Mouse (Mus musculus) hindbrain, embryonic 16.5 days (tissue): Measurements from ENCODE around the gene St7. TPM values are rescaled to one million over a fixed set of nuclear protein-coding genes. Genes with fewer than 3 reads are reported as not detected.

ENCODE experiments used
- ATAC-seq: fragments of 200-750 bp; cut with Nextera tagmentation; 2 replicates; pipeline ENCODE4 v1.8.0; 2017; ENCODE audit warnings: moderate TSS enrichment, moderate library complexity
- H3K27ac ChIP-seq: fragments of 300-500 bp; sonication (generic); 2 replicates; pipeline ENCODE4 v1.5.1; 2014; ENCODE audit warnings: low read depth, mild to moderate bottlenecking, control low read depth, low read length, moderate library complexity
- H3K27me3 ChIP-seq: fragments of 300-500 bp; sonication (generic); replicated peaks from 2 replicates; pipeline ENCODE4 v1.6.1; 2014; ENCODE audit warnings: low read length; ENCODE audit not compliant: control insufficient read depth, insufficient read depth
- H3K36me3 ChIP-seq: fragments of 300-500 bp; sonication (generic); 2 replicates; pipeline ENCODE4 v1.6.1; 2014; ENCODE audit warnings: mild to moderate bottlenecking, low read length, moderate library complexity, mixed read lengths; ENCODE audit not compliant: control insufficient read depth, insufficient read depth
- H3K4me1 ChIP-seq: fragments of 300-500 bp; sonication (generic); 2 replicates; pipeline ENCODE4 v1.6.1; 2014; ENCODE audit warnings: low read depth, low read length; ENCODE audit not compliant: control insufficient read depth, insufficient read depth
- H3K4me2 ChIP-seq: fragments of 300-500 bp; sonication (generic); 2 replicates; pipeline ENCODE4 v1.6.1; 2014; ENCODE audit warnings: mild to moderate bottlenecking, low read length, control low read depth, moderate library complexity
- H3K4me3 ChIP-seq: fragments of 300-500 bp; sonication (generic); 2 replicates; pipeline ENCODE4 v1.5.1; 2014; ENCODE audit warnings: mild to moderate bottlenecking, low read length, control low read depth, moderate library complexity
- H3K9ac ChIP-seq: fragments of 300-500 bp; sonication (generic); 2 replicates; pipeline ENCODE4 v1.6.1; 2014; ENCODE audit warnings: low read depth, mild to moderate bottlenecking, control low read depth, low read length, moderate library complexity
- H3K9me3 ChIP-seq: fragments of 300-500 bp; sonication (generic); 2 replicates; pipeline ENCODE4 v1.6.1; 2014; ENCODE audit warnings: mild to moderate bottlenecking, low read length, moderate library complexity; ENCODE audit not compliant: control insufficient read depth
- WGBS: fragments of 180-500 bp; shearing (Covaris S2); extraction: QIAGEN DNeasy Blood & Tissue Kit; methylation state at CpG from one replicate; pipeline ENCODE4 v1.1.7; 2014; 5-methylcytosine and 5-hydroxymethylcytosine counted together
- polyA plus RNA-seq: library from polyadenylated mRNA; unstranded; fragments of >200 nt; fragmentation: Nextera tagmentation; extraction: Ambion mirVana; gene quantifications from 2 replicates; pipeline ENCODE4 v1.2.1, GENCODE M21; 2015

Gene St7
- polyA plus RNA-seq, 1 experiment from 2014 or later = 50.8 TPM

DNA sequence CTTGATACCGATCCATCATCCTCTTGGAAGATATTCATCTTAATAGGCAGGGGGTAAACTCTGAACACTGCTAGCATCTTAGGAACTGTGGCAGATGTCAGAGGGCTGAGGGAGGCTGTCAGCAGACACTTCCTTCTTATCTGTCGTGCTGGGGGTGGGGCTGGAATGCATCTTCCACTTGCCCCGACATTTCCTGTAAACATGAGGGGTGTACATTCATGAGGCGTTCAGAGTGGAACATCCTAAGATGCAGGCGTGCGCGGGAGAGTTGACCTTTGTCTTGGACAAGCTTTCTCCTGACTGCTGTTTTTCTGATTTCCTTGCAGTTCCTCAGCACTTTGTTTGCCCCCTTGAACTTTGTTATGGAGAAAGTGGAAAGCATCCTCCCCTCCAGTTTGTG is 249.6 kb downstream of the St7 start:
- ATAC-seq = no peak
- Histone ChIP-seq H3K9ac (no peak overlapping the region), H3K9me3 (no peaks in the 10 kb centered on the region), H3K4me1 (no peaks in the 10 kb centered on the region), H3K27ac (no peak overlapping the region), H3K36me3 (0 out of 2 replicates have a peak, but pooled peaks cover 9% of the 10 kb centered on the region), H3K27me3 (no peaks in the 10 kb centered on the region), H3K4me2 (no peak overlapping the region), H3K4me3 (no peak overlapping the region)
- 53% methylated on average over 7 of the region's 7 CpGs for WGBS

- no peak overlapping the region for H3K9ac ChIP-seq
- H3K9me3 ChIP-seq = no peaks in the 10 kb centered on the region
- no peak overlapping the region for H3K27ac ChIP-seq
- 77% methylated on average over 9 of the region's 9 CpGs for WGBS
- no peaks in the 10 kb centered on the region for H3K27me3 ChIP-seq
- ATAC-seq = no peak
- H3K4me2 ChIP-seq = no peak overlapping the region
- H3K4me3 ChIP-seq = no peak overlapping the region
- H3K36me3 ChIP-seq = 0 out of 2 replicates have a peak, but pooled peaks cover 9% of the 10 kb centered on the region
- H3K4me1 ChIP-seq = no peaks in the 10 kb centered on the region
Observed at GRCm38 (mm10) chr6:17943877-17944617, 251.3 kb downstream of the St7 start.

GRCm38 (mm10) chr6:17946456-17946855 is 253.7 kb downstream of the St7 start:
- Histone ChIP-seq H3K4me3 (no peak overlapping the region), H3K36me3 (0 out of 2 replicates have a peak, but pooled peaks cover 5% of the 10 kb centered on the region), H3K27ac (no peak overlapping the region), H3K9ac (no peak overlapping the region), H3K4me1 (no peaks in the 10 kb centered on the region), H3K9me3 (no peaks in the 10 kb centered on the region), H3K27me3 (no peaks in the 10 kb centered on the region), H3K4me2 (no peak overlapping the region)
- ATAC-seq = no peak
- WGBS = 74% methylated on average over 5 of the region's 5 CpGs

GRCm38 (mm10) chr6:17947130-17947831 is 254.5 kb downstream of the St7 start:
- WGBS = 83% methylated on average over 11 of the region's 11 CpGs
- H3K4me3 ChIP-seq = no peak overlapping the region
- H3K4me2 ChIP-seq = no peak overlapping the region
- no peak overlapping the region for H3K9ac ChIP-seq
- H3K27me3 ChIP-seq = no peaks in the 10 kb centered on the region
- no peaks in the 10 kb centered on the region for H3K4me1 ChIP-seq
- ATAC-seq = no peak
- H3K27ac ChIP-seq = no peak overlapping the region
- H3K9me3 ChIP-seq = no peaks in the 10 kb centered on the region
- H3K36me3 ChIP-seq = 0 out of 2 replicates have a peak, but pooled peaks cover 5% of the 10 kb centered on the region

DNA sequence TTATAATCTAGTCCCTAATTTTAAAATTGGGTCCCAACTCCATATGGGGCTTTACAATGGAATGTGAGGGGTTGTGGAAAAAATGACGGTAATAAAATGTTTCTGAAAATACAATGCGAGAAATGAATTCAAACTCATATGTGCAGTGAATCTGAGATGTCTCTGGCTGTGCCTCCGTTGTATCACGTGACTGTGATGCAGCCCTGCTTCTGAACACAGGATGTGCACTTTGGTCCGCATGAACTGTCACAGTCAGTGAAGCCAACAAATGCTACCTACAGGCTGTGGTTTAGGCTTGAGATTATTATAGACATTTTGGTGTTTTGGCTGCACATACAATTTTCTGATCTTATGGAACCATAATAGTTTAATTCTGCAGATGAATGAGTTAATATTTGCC is 256.4 kb downstream of the St7 start:
- no peak for ATAC-seq
- Histone ChIP-seq H3K4me2 (no peak overlapping the region), H3K27me3 (no peaks in the 10 kb centered on the region), H3K4me1 (no peaks in the 10 kb centered on the region), H3K9ac (no peak overlapping the region), H3K36me3 (no peaks in the 10 kb centered on the region), H3K4me3 (no peak overlapping the region), H3K27ac (no peak overlapping the region), H3K9me3 (no peaks in the 10 kb centered on the region)
- 85% methylated on average over 5 of the region's 5 CpGs for WGBS

GRCm38 (mm10) chr6:17951779-17952178 is 259.0 kb downstream of the St7 start:
- no peaks in the 10 kb centered on the region for H3K36me3 ChIP-seq
- no peak overlapping the region for H3K27ac ChIP-seq
- no peaks in the 10 kb centered on the region for H3K9me3 ChIP-seq
- H3K9ac ChIP-seq = no peak overlapping the region
- no peaks in the 10 kb centered on the region for H3K4me1 ChIP-seq
- no peak overlapping the region for H3K4me3 ChIP-seq
- WGBS = 78% methylated on average over 8 of the region's 8 CpGs
- H3K4me2 ChIP-seq = no peak overlapping the region
- no peak for ATAC-seq
- no peaks in the 10 kb centered on the region for H3K27me3 ChIP-seq

DNA sequence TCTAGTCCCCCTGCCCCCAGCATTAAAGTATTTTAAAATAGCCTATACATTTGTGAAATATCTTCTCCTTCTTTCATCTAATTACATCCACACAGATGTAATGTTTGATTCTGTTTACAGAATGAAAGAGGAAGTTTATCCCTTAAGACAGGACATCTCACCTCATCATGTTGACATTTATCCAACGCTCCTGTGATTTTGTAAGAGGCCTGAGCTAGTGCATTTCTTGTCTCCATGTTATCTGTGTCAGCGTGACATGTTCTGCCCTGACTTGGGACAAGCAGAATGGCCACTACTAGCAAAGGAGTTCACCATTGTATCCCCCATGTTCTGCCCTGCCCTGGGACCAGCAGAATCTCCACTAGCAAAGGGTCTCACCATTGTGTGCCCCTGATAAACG is 270.7 kb downstream of the St7 start:
- no peak overlapping the region for H3K27ac ChIP-seq
- H3K27me3 ChIP-seq = no peaks in the 10 kb centered on the region
- H3K4me1 ChIP-seq = no peaks in the 10 kb centered on the region
- 63% methylated on average over 3 of the region's 3 CpGs for WGBS
- no peaks in the 10 kb centered on the region for H3K9me3 ChIP-seq
- no peaks in the 10 kb centered on the region for H3K36me3 ChIP-seq
- H3K9ac ChIP-seq = no peak overlapping the region
- no peak overlapping the region for H3K4me2 ChIP-seq
- no peak for ATAC-seq
- no peak overlapping the region for H3K4me3 ChIP-seq

- no peaks in the 10 kb centered on the region for H3K27me3 ChIP-seq
- H3K4me3 ChIP-seq = no peak overlapping the region
- ATAC-seq = peak; percentile 94
- no peaks in the 10 kb centered on the region for H3K4me1 ChIP-seq
- no peak overlapping the region for H3K9ac ChIP-seq
- no peaks in the 10 kb centered on the region for H3K36me3 ChIP-seq
- no peak overlapping the region for H3K4me2 ChIP-seq
- no peaks in the 10 kb centered on the region for H3K9me3 ChIP-seq
- H3K27ac ChIP-seq = no peak overlapping the region
- 71% methylated on average over 1 of the region's 1 CpGs for WGBS
Observed at GRCm38 (mm10) chr6:17968467-17969144, 275.9 kb downstream of the St7 start.

DNA sequence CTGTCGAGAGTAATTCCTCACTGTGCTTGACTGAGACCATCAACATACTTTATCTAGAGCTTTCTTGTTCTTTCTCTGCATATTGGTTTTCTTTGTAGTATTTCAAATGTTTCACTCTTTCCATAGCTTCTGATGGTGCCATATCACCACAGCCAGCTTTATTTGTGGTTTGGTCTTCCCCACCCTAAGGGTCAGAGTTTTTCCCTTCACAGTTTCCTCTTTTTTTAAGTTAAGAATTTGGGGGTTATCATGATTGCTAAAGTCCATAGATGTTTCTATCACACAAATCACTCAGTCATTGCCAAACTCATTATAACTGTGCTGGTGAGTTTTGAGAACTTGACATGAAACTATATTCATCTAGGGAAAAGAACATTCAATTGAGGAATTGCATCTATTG is 277.1 kb downstream of the St7 start:
- 87% methylated on average over 1 of the region's 1 CpGs for WGBS
- Histone ChIP-seq H3K4me3 (no peak overlapping the region), H3K9ac (no peak overlapping the region), H3K9me3 (no peaks in the 10 kb centered on the region), H3K4me2 (no peak overlapping the region), H3K27me3 (no peaks in the 10 kb centered on the region), H3K27ac (no peak overlapping the region), H3K4me1 (no peaks in the 10 kb centered on the region), H3K36me3 (no peaks in the 10 kb centered on the region)
- no peak for ATAC-seq
